Mouse (Mus musculus) liver, embryonic 16.5 days (tissue): ENCODE measurements around the gene Slc12a1. TPM values are rescaled to one million over a fixed set of nuclear protein-coding genes. Genes with fewer than 3 reads are reported as not detected.

Source experiments
- ATAC-seq: fragments of 200-750 bp; cut with Nextera tagmentation; 2 replicates; pipeline ENCODE4 v1.8.0; 2017; ENCODE audit warnings: low read depth, mild to moderate bottlenecking, moderate number of reproducible peaks, moderate library complexity
- H3K27ac ChIP-seq: fragments of 300-500 bp; sonication (generic); 2 replicates; pipeline ENCODE4 v1.5.1; 2014; ENCODE audit warnings: mild to moderate bottlenecking, low read length
- H3K27me3 ChIP-seq: fragments of 300-500 bp; sonication (generic); 2 replicates; pipeline ENCODE4 v1.6.1; 2014; ENCODE audit warnings: low read depth, low read length, mixed read lengths; ENCODE audit not compliant: control insufficient read depth, insufficient read depth
- H3K36me3 ChIP-seq: fragments of 300-500 bp; sonication (generic); 2 replicates; pipeline ENCODE4 v1.6.1; 2014; ENCODE audit warnings: mild to moderate bottlenecking; ENCODE audit not compliant: control insufficient read depth, insufficient read depth
- H3K4me1 ChIP-seq: fragments of 300-500 bp; sonication (generic); 2 replicates; pipeline ENCODE4 v1.6.1; 2014; ENCODE audit warnings: low read depth, low read length, mixed read lengths; ENCODE audit not compliant: control insufficient read depth
- H3K4me2 ChIP-seq: fragments of 300-500 bp; sonication (generic); 2 replicates; pipeline ENCODE4 v1.6.1; 2014; ENCODE audit warnings: low read depth, low read length, mixed read lengths
- H3K4me3 ChIP-seq: fragments of 300-500 bp; sonication (generic); 2 replicates; pipeline ENCODE4 v1.5.1; 2014; ENCODE audit warnings: low read depth, mild to moderate bottlenecking, low read length
- H3K9ac ChIP-seq: fragments of 300-500 bp; sonication (generic); 2 replicates; pipeline ENCODE4 v1.6.1; 2014; ENCODE audit warnings: low read depth, low read length
- H3K9me3 ChIP-seq: fragments of 300-500 bp; sonication (generic); replicated peaks from 2 replicates; pipeline ENCODE4 v1.6.1; 2016; ENCODE audit warnings: low read length; ENCODE audit not compliant: control insufficient read depth
- WGBS: fragments of 180-500 bp; shearing (Covaris S2); extraction: QIAGEN DNeasy Blood & Tissue Kit; methylation state at CpG from one replicate; pipeline ENCODE4 v1.1.7; 2014; ENCODE audit not compliant: insufficient replicate concordance; 5-methylcytosine and 5-hydroxymethylcytosine counted together
- polyA plus RNA-seq: library from polyadenylated mRNA; unstranded; fragments of >200 nt; fragmentation: Nextera tagmentation; extraction: Ambion mirVana; gene quantifications from 2 replicates; pipeline ENCODE4 v1.2.1, GENCODE M21; 2015

Gene Slc12a1
- polyA plus RNA-seq, 1 experiment from 2014 or later, result 0.01 TPM

DNA sequence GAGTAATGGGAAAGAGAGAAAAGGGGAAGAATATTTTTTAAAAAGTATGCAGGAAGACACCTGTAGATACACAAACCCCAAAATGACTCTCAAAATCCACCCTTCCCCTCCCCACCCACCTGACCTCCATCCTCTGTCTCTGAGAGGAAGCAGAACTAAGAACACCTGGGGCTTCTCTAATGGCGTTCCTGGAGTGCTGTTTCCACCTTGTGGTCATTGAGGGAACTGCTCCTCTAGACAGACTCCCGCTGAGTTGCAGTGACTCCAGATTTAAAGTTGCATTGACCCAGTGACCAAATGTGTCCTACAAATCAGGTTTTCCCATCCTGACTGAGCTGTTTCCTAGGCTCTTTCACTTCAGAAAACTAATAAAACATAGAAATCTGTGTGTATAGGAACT, 36.9 kb downstream of the Slc12a1 start:
- Histone ChIP-seq H3K4me1 (no peaks in the 10 kb centered on the region), H3K4me3 (no peak overlapping the region), H3K9me3 (no peaks in the 10 kb centered on the region), H3K9ac (no peak overlapping the region), H3K36me3 (no peaks in the 10 kb centered on the region), H3K4me2 (no peak overlapping the region), H3K27me3 (no peaks in the 10 kb centered on the region), H3K27ac (no peak overlapping the region)
- 4% methylated on average over 2 of the region's 2 CpGs for WGBS
- no peak for ATAC-seq

DNA sequence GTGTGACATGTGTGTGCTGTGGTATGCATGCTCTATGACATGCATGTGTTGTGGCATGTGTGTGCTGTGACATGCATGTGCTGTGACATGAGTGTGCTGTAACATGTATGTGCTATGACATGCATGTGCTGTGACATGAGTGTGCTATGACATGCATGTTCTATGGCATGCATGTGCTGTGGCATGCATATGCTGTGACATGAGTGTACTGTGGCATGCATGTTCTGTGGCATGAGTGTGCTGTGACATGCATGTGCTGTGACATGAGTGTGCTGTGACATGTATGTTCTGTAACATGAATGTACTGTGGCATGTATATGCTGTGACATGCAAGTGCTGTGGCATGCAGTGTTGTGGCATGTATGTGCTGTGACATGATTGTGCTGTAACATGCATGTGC, 40.6 kb downstream of the Slc12a1 start:
- no peaks in the 10 kb centered on the region for H3K36me3 ChIP-seq
- no peak overlapping the region for H3K4me3 ChIP-seq
- no peaks in the 10 kb centered on the region for H3K9me3 ChIP-seq
- no peak overlapping the region for H3K9ac ChIP-seq
- ATAC-seq, result no peak
- H3K4me2 ChIP-seq, result no peak overlapping the region
- H3K27me3 ChIP-seq, result no peaks in the 10 kb centered on the region
- H3K27ac ChIP-seq, result no peak overlapping the region
- no peaks in the 10 kb centered on the region for H3K4me1 ChIP-seq

DNA sequence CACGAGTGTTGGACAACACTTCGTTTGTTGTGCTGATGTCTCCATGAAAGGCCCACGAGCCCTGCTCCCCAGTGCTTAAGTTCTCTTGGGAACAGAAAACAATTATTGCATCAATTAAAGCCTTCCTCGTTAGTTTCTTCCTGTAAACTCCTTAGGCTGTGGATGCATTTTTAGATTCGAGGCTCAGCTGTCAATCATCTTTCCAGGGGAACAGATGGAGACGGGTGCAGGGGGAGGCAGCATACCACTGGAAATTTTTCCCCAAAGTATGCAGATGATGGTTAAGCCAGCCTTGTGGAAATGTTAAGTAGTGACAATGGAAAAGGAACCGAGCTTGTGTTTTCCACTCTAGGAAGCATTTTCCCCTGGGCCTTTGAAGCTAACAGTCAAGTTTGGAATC, 44.5 kb downstream of the Slc12a1 start:
- no peak overlapping the region for H3K4me3 ChIP-seq
- no peak overlapping the region for H3K9ac ChIP-seq
- H3K36me3 ChIP-seq, result no peaks in the 10 kb centered on the region
- H3K4me1 ChIP-seq, result no peaks in the 10 kb centered on the region
- WGBS, result 57% methylated on average over 7 of the region's 7 CpGs
- ATAC-seq, result no peak
- no peaks in the 10 kb centered on the region for H3K27me3 ChIP-seq
- no peak overlapping the region for H3K27ac ChIP-seq
- H3K9me3 ChIP-seq, result no peaks in the 10 kb centered on the region
- no peak overlapping the region for H3K4me2 ChIP-seq

DNA sequence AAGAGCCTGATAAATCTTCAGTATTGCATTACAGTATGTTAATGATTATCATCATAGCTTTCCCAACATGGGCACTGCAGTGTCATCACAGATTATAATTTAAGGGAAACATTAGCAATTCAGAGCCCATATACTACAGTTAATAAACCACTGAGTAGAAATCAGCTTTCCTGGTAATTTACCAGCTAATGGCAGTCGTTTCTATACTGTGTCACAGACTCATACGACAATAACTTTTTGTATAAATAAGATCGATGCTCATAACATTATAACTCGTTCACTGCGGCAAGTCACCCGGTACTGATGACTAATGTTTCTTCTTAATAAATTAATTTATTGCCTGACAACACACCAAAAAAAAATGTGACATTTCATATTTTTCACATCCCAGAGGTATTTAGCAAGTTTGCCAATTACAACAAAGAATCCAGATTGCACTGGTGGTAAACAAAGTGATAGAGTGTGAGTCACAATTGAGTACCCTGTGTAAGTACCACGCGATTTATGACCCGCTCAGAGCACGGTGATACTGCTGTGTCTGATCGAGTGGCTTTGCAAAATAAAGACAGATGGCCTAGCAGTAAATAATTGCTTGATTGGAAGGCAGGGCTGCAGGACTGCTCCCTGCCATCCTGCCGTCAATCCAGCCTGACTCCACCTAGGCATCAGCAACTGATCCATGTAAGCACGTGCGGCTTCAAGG, 56.7 kb downstream of the Slc12a1 start:
- Histone ChIP-seq H3K4me2 (no peak overlapping the region), H3K27me3 (no peaks in the 10 kb centered on the region), H3K4me3 (no peak overlapping the region), H3K9me3 (no peaks in the 10 kb centered on the region), H3K9ac (no peak overlapping the region), H3K36me3 (no peaks in the 10 kb centered on the region), H3K27ac (no peak overlapping the region), H3K4me1 (no peaks in the 10 kb centered on the region)
- no peak for ATAC-seq
- WGBS, result 67% methylated on average over 14 of the region's 14 CpGs

DNA sequence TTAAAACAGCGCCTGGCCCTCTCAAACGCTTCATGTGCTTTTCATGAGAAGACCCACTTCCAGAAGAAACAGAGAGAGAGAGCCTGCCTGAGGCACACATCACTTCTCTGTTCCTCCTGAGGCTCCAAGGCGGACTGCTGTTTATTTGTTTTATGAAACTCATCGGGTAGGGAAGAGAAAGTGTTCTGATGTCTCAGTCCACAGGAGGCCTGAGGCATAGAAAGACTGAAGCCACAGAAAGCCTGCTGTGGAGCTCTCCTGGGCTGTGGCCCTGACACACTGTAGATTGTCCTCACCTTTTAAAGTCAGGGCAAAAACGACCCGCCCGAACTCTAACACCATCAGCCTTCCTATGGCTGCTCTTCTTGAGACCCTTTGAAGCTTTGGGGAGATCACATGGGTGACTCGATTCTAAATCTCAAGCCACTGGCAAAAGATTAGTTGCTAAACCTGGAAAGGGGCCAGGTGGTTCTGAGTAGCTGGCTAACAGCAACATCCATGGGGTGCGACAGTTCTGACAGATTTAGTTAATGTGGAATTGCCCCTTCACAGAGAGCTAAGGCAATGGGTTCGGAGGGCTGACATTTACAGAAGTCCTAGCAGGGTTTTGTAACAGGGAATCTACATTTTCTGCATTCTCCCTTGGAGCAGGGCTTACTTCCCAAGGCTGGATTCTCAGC, 59.7 kb downstream of the Slc12a1 start:
- no peak for ATAC-seq
- Histone ChIP-seq H3K4me2 (no peak overlapping the region), H3K27me3 (no peaks in the 10 kb centered on the region), H3K4me1 (no peaks in the 10 kb centered on the region), H3K4me3 (no peak overlapping the region), H3K9me3 (no peaks in the 10 kb centered on the region), H3K36me3 (no peaks in the 10 kb centered on the region), H3K27ac (no peak overlapping the region), H3K9ac (no peak overlapping the region)
- 54% methylated on average over 10 of the region's 10 CpGs for WGBS

DNA sequence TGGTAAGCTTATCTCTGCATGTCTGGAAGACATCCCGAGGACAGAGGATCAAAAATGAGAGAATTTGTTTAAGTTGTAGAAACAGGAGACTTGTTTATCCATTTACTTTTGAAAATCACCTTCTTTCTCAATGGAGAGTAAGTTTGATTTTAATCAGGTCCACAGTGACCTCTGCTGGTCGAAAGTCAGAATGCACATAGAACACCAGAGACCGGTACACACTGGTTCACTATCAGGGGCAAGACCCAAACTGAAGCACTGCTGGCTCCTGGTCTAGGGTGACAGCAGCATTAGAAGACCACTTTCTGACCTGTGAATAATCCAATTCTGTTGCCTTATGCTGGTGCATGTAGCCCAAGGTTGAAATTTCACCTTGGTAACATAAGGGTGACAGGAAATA, 62.3 kb downstream of the Slc12a1 start:
- Histone ChIP-seq H3K9ac (no peak overlapping the region), H3K36me3 (no peaks in the 10 kb centered on the region), H3K4me2 (no peak overlapping the region), H3K4me3 (no peak overlapping the region), H3K27me3 (no peaks in the 10 kb centered on the region), H3K9me3 (no peaks in the 10 kb centered on the region), H3K27ac (no peak overlapping the region), H3K4me1 (no peaks in the 10 kb centered on the region)
- 5% methylated on average over 3 of the region's 3 CpGs for WGBS
- no peak for ATAC-seq

DNA sequence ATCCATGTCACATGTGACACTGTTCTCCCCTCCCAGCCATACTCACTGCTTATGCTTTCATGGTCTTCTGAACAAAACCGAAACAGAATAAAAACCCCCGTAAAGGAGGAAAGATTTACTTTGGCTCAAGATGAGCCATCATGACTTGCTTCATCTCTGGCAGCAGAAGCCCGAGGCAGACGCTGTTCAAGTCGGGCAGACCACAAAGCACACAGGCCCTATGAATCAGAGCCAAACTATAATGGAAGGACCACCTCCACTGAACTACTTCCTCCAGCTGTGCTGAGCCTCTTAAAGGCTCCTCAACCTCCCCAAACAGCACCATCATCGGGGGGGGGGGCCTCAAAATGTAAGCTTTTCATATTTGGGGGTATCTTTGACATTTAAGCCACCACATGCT, 65.0 kb downstream of the Slc12a1 start:
- 56% methylated on average over 6 of the region's 6 CpGs for WGBS
- Histone ChIP-seq H3K4me1 (no peaks in the 10 kb centered on the region; the same call in 1 of the 2 replicates), H3K27ac (no peak overlapping the region), H3K27me3 (no peaks in the 10 kb centered on the region), H3K4me2 (no peak overlapping the region), H3K36me3 (no peaks in the 10 kb centered on the region), H3K9ac (no peak overlapping the region), H3K4me3 (no peak overlapping the region), H3K9me3 (no peaks in the 10 kb centered on the region)
- no peak for ATAC-seq

DNA sequence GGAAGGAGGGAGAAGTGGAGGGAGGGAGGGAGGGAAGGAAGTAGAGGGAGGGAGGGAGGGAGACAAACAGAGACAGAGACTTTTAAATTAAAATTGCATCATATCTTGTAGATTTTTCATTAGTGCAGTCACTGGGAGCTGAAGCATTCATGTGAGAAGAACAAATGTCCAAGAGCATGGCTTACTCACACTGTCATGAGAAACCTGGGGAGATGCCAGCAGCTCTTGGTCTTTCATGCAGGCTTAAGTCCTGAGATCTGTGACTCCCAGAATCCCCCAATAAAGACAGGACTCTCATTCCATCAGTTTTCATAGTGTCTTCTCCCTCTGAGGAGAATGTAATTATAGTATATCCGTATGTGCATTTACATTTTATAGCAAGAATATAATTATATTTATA, 66.3 kb downstream of the Slc12a1 start:
- no peak overlapping the region for H3K9ac ChIP-seq
- H3K36me3 ChIP-seq, result no peaks in the 10 kb centered on the region
- H3K4me1 ChIP-seq, result no peaks in the 10 kb centered on the region; the same call in 1 of the 2 replicates
- no peak overlapping the region for H3K27ac ChIP-seq
- H3K9me3 ChIP-seq, result no peaks in the 10 kb centered on the region
- ATAC-seq, result no peak
- no peak overlapping the region for H3K4me2 ChIP-seq
- no peaks in the 10 kb centered on the region for H3K27me3 ChIP-seq
- 56% methylated on average over 1 of the region's 1 CpGs for WGBS
- H3K4me3 ChIP-seq, result no peak overlapping the region

DNA sequence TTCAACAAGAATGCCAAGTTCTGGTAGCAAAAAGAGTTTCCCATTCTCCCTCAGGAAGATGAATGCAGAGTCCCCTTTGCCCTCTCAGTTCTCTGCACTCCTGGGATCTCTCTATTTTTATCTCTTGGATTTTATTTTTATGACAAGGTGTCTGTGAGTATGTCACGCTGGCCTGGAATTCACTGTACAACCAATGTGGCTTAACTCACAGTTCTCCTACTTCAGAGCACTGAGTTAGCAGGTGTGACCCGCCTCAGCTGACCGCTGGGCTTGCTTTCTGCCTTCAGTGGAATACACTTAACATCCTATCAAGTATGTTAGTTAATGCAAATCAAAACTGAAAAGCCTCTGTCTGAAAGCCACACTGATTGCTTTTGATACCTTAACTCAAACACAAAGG, 67.0 kb downstream of the Slc12a1 start:
- Histone ChIP-seq H3K36me3 (no peaks in the 10 kb centered on the region), H3K4me1 (no peaks in the 10 kb centered on the region; the same call in 1 of the 2 replicates), H3K4me3 (no peak overlapping the region), H3K4me2 (no peak overlapping the region), H3K9ac (no peak overlapping the region), H3K9me3 (no peaks in the 10 kb centered on the region), H3K27me3 (no peaks in the 10 kb centered on the region), H3K27ac (no peak overlapping the region)
- 58% methylated on average over 3 of the region's 3 CpGs for WGBS
- ATAC-seq, result no peak
